Mouse (Mus musculus): ENCODE data around the gene Nectin4. TPM values are rescaled to one million over a fixed set of nuclear protein-coding genes. Genes with fewer than 3 reads are reported as not detected.

Nectin4 gene
- polyA plus RNA-seq, 1 experiment from 2014 or later, result 4.6 TPM

DNA sequence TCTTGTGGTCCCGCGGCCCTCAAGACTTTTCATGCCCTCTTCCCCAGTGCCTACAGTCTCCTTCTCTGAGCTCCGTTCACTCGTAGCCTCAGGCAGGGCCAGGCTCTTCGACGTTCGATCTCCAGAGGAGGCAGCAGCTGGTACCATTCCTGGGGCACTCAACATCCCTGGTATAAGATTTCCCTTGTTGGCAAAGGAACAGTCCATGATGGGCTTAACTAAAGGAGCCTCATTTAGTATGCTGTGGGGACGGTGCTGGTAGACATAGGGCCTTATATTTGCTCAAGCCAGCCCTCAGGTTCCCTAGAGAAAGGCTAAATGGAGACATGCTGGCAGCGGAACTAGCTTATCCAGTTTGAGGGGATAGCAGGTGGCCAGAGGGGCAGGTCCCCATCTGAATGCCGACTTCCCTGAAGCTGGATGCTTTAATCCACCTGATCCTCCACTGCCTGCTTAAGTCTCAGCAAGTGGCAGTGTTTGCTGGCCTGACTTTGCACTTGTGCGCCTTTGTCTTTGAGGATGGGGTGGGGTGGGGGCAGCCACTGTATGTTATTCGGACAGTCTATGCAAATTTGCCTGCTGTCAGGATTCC, 49.5 kb downstream of the Nectin4 start:
- no peak overlapping the region for H3K4me3 ChIP-seq
- no peak for DNase-seq (ENCODE audit: low spot score)
- no peak overlapping the region for H3K27ac ChIP-seq (replicated peaks)
- H3K27me3 ChIP-seq (replicated peaks; ENCODE audit: low read depth, poor library complexity, severe bottlenecking), result no peaks in the 10 kb centered on the region
- peaks cover 70% of the 10 kb centered on the region for H3K36me3 ChIP-seq (replicated peaks)
- peaks cover 6% of the 10 kb centered on the region; the same call in 1 of the 2 replicates for H3K4me1 ChIP-seq
- WGBS, result 57% methylated on average over 12 of the region's 12 CpGs
- no peaks in the 10 kb centered on the region for H3K9me3 ChIP-seq

- no peaks in the 10 kb centered on the region for H3K27me3 ChIP-seq (replicated peaks; ENCODE audit: low read depth, poor library complexity, severe bottlenecking)
- H3K27ac ChIP-seq (replicated peaks), result no peak overlapping the region
- 80% methylated on average over 5 of the region's 5 CpGs for WGBS
- H3K9me3 ChIP-seq, result no peaks in the 10 kb centered on the region
- peaks cover 6% of the 10 kb centered on the region; the same call in 1 of the 2 replicates for H3K4me1 ChIP-seq
- DNase-seq (ENCODE audit: low spot score), result no peak
- no peak overlapping the region for H3K4me3 ChIP-seq
- H3K36me3 ChIP-seq (replicated peaks), result peaks cover 64% of the 10 kb centered on the region
These were observed 50.0 kb downstream of the Nectin4 start for GRCm38 (mm10) chr1:171419905-171420304.

GRCm38 (mm10) chr1:171422504-171423095, 52.7 kb downstream of the Nectin4 start:
- no peak overlapping the region for H3K4me3 ChIP-seq
- no peak overlapping the region for H3K27ac ChIP-seq (replicated peaks)
- H3K4me1 ChIP-seq, result peaks cover 6% of the 10 kb centered on the region; the same call in 1 of the 2 replicates
- 89% methylated on average over 8 of the region's 8 CpGs for WGBS
- H3K27me3 ChIP-seq (replicated peaks; ENCODE audit: low read depth, poor library complexity, severe bottlenecking), result no peaks in the 10 kb centered on the region
- no peak for DNase-seq (ENCODE audit: low spot score)
- peaks cover 38% of the 10 kb centered on the region for H3K36me3 ChIP-seq (replicated peaks)
- no peaks in the 10 kb centered on the region for H3K9me3 ChIP-seq

- WGBS, result 82% methylated on average over 5 of the region's 5 CpGs
- DNase-seq (ENCODE audit: low spot score), result no peak
- Histone ChIP-seq H3K36me3 (replicated peaks) (peaks cover 17% of the 10 kb centered on the region), H3K27me3 (replicated peaks; ENCODE audit: low read depth, poor library complexity, severe bottlenecking) (no peaks in the 10 kb centered on the region), H3K9me3 (no peaks in the 10 kb centered on the region), H3K4me3 (no peak overlapping the region), H3K27ac (replicated peaks) (no peak overlapping the region), H3K4me1 (no peaks in the 10 kb centered on the region)
These were observed 54.7 kb downstream of the Nectin4 start for GRCm38 (mm10) chr1:171424638-171425037.

DNA sequence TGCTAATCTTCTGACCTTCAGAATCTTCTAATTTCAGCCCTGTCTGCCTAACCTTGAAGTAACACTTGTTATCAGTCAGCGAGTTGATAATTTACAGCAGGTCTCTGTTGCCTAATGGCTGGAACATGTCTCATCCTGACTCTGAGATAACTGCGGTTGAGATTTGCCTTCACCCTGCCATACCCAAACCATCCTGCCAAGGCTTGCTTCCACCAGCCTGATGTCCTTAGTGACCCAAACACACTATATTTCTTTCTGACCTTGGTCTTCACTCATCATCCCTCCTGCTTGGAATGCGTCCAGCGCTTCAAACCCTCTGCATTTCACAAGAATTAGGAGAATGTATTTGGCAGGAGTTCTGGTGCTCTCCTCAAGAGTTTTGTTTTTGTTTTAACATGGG, 55.2 kb downstream of the Nectin4 start:
- 80% methylated on average over 4 of the region's 4 CpGs for WGBS
- Histone ChIP-seq H3K4me1 (no peaks in the 10 kb centered on the region), H3K27ac (replicated peaks) (no peak overlapping the region), H3K4me3 (no peak overlapping the region), H3K27me3 (replicated peaks; ENCODE audit: low read depth, poor library complexity, severe bottlenecking) (no peaks in the 10 kb centered on the region), H3K9me3 (no peaks in the 10 kb centered on the region), H3K36me3 (replicated peaks) (peaks cover 12% of the 10 kb centered on the region)
- DNase-seq (ENCODE audit: low spot score), result no peak

DNA sequence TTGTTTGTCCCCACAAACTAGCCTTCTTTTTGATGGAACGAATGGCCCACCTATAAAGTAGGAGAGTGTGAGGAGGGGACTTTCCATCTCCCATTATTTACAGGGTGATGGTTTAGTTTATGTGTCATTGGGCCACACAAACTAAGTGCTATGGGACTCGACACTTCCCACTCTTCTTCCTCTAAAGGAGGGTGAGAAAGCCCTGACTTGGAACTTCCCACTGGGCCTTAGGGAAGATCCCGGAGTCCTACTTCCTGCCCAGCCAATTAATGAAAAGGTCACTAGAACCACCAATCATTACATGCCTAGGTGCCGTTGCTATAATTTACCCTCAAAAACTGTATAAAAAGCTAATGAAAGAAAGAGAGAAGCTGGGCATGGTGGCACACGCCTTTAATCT, 62.3 kb downstream of the Nectin4 start:
- H3K4me3 ChIP-seq, result no peak overlapping the region
- H3K4me1 ChIP-seq, result peaks cover 1% of the 10 kb centered on the region; the same call in 1 of the 2 replicates
- H3K27me3 ChIP-seq (replicated peaks; ENCODE audit: low read depth, poor library complexity, severe bottlenecking), result peaks cover 15% of the 10 kb centered on the region
- 81% methylated on average over 5 of the region's 5 CpGs for whole genome bisulfite sequencing
- no peak for DNase-seq (ENCODE audit: low spot score)
- no peaks in the 10 kb centered on the region for H3K36me3 ChIP-seq (replicated peaks)
- H3K27ac ChIP-seq (replicated peaks), result no peak overlapping the region
- H3K9me3 ChIP-seq, result no peaks in the 10 kb centered on the region

DNA sequence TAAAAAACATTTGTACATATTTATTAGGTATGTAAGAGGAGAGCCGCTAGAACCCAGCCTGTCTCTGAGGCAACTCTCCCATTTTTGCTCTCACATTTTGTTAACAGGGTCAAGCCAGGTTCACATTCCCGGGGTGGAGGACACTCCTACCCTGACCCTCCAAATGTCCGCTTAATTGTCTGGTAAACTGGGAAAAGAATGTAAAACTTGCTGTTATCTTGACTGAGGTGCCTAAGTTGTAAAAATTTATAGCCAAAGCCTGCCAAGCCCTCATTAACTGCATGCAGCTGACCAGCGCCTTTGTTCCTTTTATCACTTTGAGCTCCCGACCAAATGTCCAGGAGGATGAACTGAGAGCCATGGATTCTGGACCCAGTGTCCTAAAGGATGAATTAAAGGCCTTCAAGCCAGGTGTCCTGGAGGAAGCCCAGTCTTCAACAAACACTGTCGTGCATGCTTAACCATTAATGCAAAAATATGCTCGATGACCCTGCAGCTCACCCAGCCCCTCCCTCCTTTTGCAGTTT, 65.5 kb downstream of the Nectin4 start:
- H3K9me3 ChIP-seq, result no peaks in the 10 kb centered on the region
- H3K27me3 ChIP-seq (replicated peaks; ENCODE audit: low read depth, poor library complexity, severe bottlenecking), result peaks cover 47% of the 10 kb centered on the region
- peaks cover 25% of the 10 kb centered on the region for H3K4me1 ChIP-seq
- no peak overlapping the region for H3K4me3 ChIP-seq
- DNase-seq (ENCODE audit: low spot score), result no peak
- 64% methylated on average over 7 of the region's 7 CpGs for WGBS
- H3K36me3 ChIP-seq (replicated peaks), result no peaks in the 10 kb centered on the region
- no peak overlapping the region for H3K27ac ChIP-seq (replicated peaks)

DNA sequence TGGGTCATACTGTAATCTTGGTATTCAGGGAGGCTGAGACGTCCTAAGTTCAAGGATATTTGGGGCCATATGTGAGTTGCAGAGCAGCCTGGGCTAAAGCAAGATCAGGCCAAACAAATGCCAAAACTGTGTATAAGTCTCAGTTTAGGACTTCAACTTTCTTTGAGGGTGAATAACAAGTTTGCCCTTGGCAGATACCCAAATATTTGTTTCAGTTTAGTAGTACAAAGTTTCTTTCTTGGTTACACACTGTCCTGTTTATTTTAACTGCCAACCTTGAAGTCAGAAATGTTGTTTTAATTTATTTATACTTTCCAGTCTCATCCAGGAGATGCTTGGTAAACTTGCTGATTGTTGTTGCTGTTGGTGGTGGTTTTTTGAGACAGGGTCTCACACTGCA, 66.1 kb downstream of the Nectin4 start:
- H3K4me3 ChIP-seq, result no peak overlapping the region
- H3K27ac ChIP-seq (replicated peaks), result no peak overlapping the region
- DNase-seq (ENCODE audit: low spot score), result no peak
- H3K36me3 ChIP-seq (replicated peaks), result no peaks in the 10 kb centered on the region
- H3K27me3 ChIP-seq (replicated peaks; ENCODE audit: low read depth, poor library complexity, severe bottlenecking), result peaks cover 53% of the 10 kb centered on the region
- WGBS, result 81% methylated on average over 1 of the region's 1 CpGs
- H3K9me3 ChIP-seq, result no peaks in the 10 kb centered on the region
- peaks cover 30% of the 10 kb centered on the region for H3K4me1 ChIP-seq

DNA sequence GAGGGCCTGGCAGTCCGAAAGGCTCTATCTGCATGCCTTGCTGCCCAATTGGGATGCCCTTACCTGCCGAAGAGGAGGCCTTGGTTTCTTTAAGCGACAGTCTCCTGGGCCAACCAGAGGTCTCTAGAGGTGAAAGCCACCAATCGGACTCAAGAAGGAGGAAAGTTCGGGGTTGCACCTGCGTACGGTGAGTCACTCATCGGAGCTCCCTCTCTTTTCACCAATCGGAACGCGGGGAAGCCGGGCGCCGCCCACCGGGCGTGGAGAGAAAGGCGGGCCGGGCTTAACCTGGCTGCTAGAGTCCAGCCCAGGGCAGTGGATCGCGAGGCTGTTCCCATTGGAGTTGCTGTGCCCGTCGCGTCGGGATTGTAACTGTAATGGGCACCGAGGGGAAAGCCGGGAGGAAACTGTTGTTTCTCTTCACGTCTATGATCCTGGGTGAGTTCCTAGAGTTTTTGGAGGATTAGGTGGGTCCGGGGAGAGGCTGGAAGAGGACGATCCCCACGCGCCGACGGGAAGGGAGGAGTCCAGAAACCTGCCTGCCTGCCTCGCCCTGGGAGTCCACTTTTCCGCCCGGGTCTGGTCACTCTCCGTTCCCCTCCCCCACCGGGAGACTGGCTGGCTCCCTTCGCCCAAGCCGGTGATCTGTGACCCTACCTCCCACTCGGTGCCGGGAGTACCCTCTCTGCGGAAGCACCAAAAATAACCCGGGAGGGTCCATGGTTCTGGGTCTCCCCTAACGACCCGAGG, 67.5 kb downstream of the Nectin4 start, which contains the start of gene F11r:
TSS of gene F11r (plus strand) at position 272 of the 750 bp plus-strand sequence.
- peak within 1 kb of the TSS; percentile 71 for H3K27ac ChIP-seq (replicated peaks)
- under 1% methylated on average over 46 of the region's 46 CpGs for WGBS
- H3K9me3 ChIP-seq, result no peaks in the 10 kb centered on the region
- H3K4me3 ChIP-seq, result peak within 1 kb of the TSS; percentile 61
- peak; percentile 86 for DNase-seq (ENCODE audit: low spot score)
- H3K36me3 ChIP-seq (replicated peaks), result no peaks in the 10 kb centered on the region
- peaks cover 53% of the 10 kb centered on the region for H3K27me3 ChIP-seq (replicated peaks; ENCODE audit: low read depth, poor library complexity, severe bottlenecking)
- peaks cover 42% of the 10 kb centered on the region for H3K4me1 ChIP-seq

Other genes with a start within 250 kb of the Nectin4 start
- 260 and 264 TPM in 2 replicates for gene Sdhc, start 219.5 kb upstream of the Nectin4 start, polyA plus RNA-seq (2016; fragmentation: Nextera tagmentation; extraction: Ambion mirVana)
- 0.48 and 0.91 TPM in 2 replicates for gene Mpz, start 219.4 kb upstream of the Nectin4 start, polyA plus RNA-seq (2016; fragmentation: Nextera tagmentation; extraction: Ambion mirVana)
- gene Pcp4l1, start 173.8 kb upstream of the Nectin4 start, polyA plus RNA-seq (2016; fragmentation: Nextera tagmentation; extraction: Ambion mirVana), result 5.2 and 6.7 TPM in 2 replicates
- 0.21 TPM in 2 replicates for gene Nr1i3, start 156.1 kb upstream of the Nectin4 start, polyA plus RNA-seq (2016; fragmentation: Nextera tagmentation; extraction: Ambion mirVana)
- gene Tomm40l, start 147.6 kb upstream of the Nectin4 start, polyA plus RNA-seq (2016; fragmentation: Nextera tagmentation; extraction: Ambion mirVana), result 32.4 and 33.3 TPM in 2 replicates
- 2.7 and 3.1 TPM in 2 replicates for gene Apoa2, start 145.0 kb upstream of the Nectin4 start, polyA plus RNA-seq (2016; fragmentation: Nextera tagmentation; extraction: Ambion mirVana)
- gene Fcer1g, start 135.7 kb upstream of the Nectin4 start, polyA plus RNA-seq (2016; fragmentation: Nextera tagmentation; extraction: Ambion mirVana), result 12.4 and 16.5 TPM in 2 replicates
- 11.8 and 12.7 TPM in 2 replicates for gene Adamts4, start 119.7 kb upstream of the Nectin4 start, polyA plus RNA-seq (2016; fragmentation: Nextera tagmentation; extraction: Ambion mirVana)
- 269 and 279 TPM in 2 replicates for gene Ndufs2, start 118.7 kb upstream of the Nectin4 start, polyA plus RNA-seq (2016; fragmentation: Nextera tagmentation; extraction: Ambion mirVana)
- gene B4galt3, start 99.8 kb upstream of the Nectin4 start, polyA plus RNA-seq (2016; fragmentation: Nextera tagmentation; extraction: Ambion mirVana), result 68.7 and 70.8 TPM in 2 replicates
- gene Ppox, start 88.9 kb upstream of the Nectin4 start, polyA plus RNA-seq (2016; fragmentation: Nextera tagmentation; extraction: Ambion mirVana), result 52.0 and 57.5 TPM in 2 replicates
- gene Usp21, start 82.1 kb upstream of the Nectin4 start, polyA plus RNA-seq (2016; fragmentation: Nextera tagmentation; extraction: Ambion mirVana), result 106 and 107 TPM in 2 replicates
- 100 and 105 TPM in 2 replicates for gene Ufc1, start 75.1 kb upstream of the Nectin4 start, polyA plus RNA-seq (2016; fragmentation: Nextera tagmentation; extraction: Ambion mirVana)
- 50.3 and 50.4 TPM in 2 replicates for gene Dedd, start 41.0 kb upstream of the Nectin4 start, polyA plus RNA-seq (2016; fragmentation: Nextera tagmentation; extraction: Ambion mirVana)
- gene Nit1, start 24.5 kb upstream of the Nectin4 start, polyA plus RNA-seq (2016; fragmentation: Nextera tagmentation; extraction: Ambion mirVana), result 33.6 and 36.8 TPM in 2 replicates
- gene Pfdn2, start 24.4 kb upstream of the Nectin4 start, polyA plus RNA-seq (2016; fragmentation: Nextera tagmentation; extraction: Ambion mirVana), result 156 TPM in 2 replicates
- gene Klhdc9, start 9.3 kb upstream of the Nectin4 start, polyA plus RNA-seq (2016; fragmentation: Nextera tagmentation; extraction: Ambion mirVana), result 1.2 and 1.6 TPM in 2 replicates
- 0.65 and 0.72 TPM in 2 replicates for gene Arhgap30, start 18.9 kb downstream of the Nectin4 start, polyA plus RNA-seq (2016; fragmentation: Nextera tagmentation; extraction: Ambion mirVana)
- gene Usf1, start 41.2 kb downstream of the Nectin4 start, polyA plus RNA-seq (2016; fragmentation: Nextera tagmentation; extraction: Ambion mirVana), result 138 and 139 TPM in 2 replicates
- 6.0 and 9.0 TPM in 2 replicates for gene Tstd1, start 48.8 kb downstream of the Nectin4 start, polyA plus RNA-seq (2016; fragmentation: Nextera tagmentation; extraction: Ambion mirVana)
- gene F11r, start 67.4 kb downstream of the Nectin4 start, polyA plus RNA-seq (2016; fragmentation: Nextera tagmentation; extraction: Ambion mirVana), result 34.7 and 37.6 TPM in 2 replicates
- 7.4 and 9.3 TPM in 2 replicates for gene Alyref2, start 133.4 kb downstream of the Nectin4 start, polyA plus RNA-seq (2016; fragmentation: Nextera tagmentation; extraction: Ambion mirVana)
- not detected in 2 replicates for gene Itln1, start 165.2 kb downstream of the Nectin4 start, polyA plus RNA-seq (2016; fragmentation: Nextera tagmentation; extraction: Ambion mirVana)
- gene Cd244a, start 189.1 kb downstream of the Nectin4 start, polyA plus RNA-seq (2016; fragmentation: Nextera tagmentation; extraction: Ambion mirVana), result 0.19 TPM in 1 of 2 replicates, not detected in the other
- 0.06 and 0.07 TPM in 2 replicates for gene Ly9, start 237.3 kb downstream of the Nectin4 start, polyA plus RNA-seq (2016; fragmentation: Nextera tagmentation; extraction: Ambion mirVana)